Mouse (Mus musculus) erythroblast, embryonic 14.5 days (primary cell): Measurements from ENCODE around the gene Rcvrn.

Source experiments
- GATA1 ChIP-seq: IDR thresholded peaks from 2 replicates; pipeline ENCODE4 v1.6.1; 2012; ENCODE audit warnings: low read length, inconsistent platforms, mixed read lengths
- TAL1 ChIP-seq: IDR thresholded peaks from 3 replicates; pipeline ENCODE4 v1.6.1; 2012; ENCODE audit warnings: low read length, inconsistent platforms, mixed read lengths

DNA sequence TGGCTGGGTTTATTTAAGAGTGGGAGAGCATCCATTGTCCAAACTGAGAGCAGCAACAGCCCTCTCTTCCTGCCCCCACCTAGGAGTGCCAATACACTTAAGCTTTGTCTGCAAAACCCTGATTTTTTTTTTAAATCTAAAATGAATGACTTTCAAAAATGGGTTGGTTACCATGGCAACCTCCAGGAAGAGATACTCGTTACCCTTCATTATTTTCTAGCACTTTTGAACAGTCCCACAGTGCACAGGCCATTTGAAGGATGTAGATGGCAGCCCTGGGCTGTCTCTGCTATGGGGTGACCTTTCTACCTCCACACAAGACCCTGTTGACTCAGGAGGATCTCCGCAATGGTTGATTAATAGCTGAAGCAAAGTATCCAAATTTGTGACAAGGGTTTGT, 9.0 kb upstream of the Rcvrn start:
- TF ChIP-seq GATA1 (no peak), TAL1 (no peak)
